Mouse (Mus musculus): ENCODE measurements at regions not wholly inside any gene's neighbourhood (a gene's known extent, or its start where the extent isn't known, plus 50 kb on each side); places are given as distances from the start of the nearest gene placed in this dataset.

DNA sequence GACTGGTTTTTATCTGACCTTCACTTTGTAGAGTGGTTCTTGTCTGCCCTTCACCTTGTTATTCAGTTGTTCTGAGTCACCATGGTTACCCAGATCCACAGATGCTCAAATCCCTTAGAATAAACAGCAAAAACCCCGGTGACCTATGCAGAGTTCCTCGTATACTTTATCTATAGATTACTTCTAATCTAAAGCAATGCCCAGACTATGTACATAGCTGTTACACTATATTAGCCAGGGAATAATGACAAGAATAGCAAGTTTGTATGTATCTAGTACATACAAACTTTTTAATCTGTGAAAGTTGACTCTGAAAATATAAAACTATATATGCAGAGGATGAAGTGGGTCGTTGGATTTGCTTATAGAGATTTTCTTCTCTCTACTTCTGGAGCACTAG lies 117.7 kb downstream of the Klf5 start:
- Histone ChIP-seq H3K9ac (ENCODE audit: low read length) (no peak overlapping the region), H3K27ac (ENCODE audit: low read depth, low read length) (no peak overlapping the region), H3K27me3 (ENCODE audit: control insufficient read depth, insufficient read depth, low read length) (no peaks in the 10 kb centered on the region), H3K4me3 (ENCODE audit: low read depth, low read length) (no peak overlapping the region), H3K4me2 (ENCODE audit: low read depth) (no peak overlapping the region), H3K4me1 (ENCODE audit: control insufficient read depth, insufficient read depth, low read length) (no peaks in the 10 kb centered on the region), H3K36me3 (ENCODE audit: control insufficient read depth, insufficient read depth, low read length) (no peaks in the 10 kb centered on the region), H3K9me3 (ENCODE audit: control insufficient read depth, low read length) (no peaks in the 10 kb centered on the region)
- ATAC-seq (ENCODE audit: insufficient read depth, low FRiP score, low TSS enrichment) (no peak), DNase-seq (ENCODE audit: low spot score) (no peak)
- WGBS, result 89% methylated on average over 3 of the region's 3 CpGs

DNA sequence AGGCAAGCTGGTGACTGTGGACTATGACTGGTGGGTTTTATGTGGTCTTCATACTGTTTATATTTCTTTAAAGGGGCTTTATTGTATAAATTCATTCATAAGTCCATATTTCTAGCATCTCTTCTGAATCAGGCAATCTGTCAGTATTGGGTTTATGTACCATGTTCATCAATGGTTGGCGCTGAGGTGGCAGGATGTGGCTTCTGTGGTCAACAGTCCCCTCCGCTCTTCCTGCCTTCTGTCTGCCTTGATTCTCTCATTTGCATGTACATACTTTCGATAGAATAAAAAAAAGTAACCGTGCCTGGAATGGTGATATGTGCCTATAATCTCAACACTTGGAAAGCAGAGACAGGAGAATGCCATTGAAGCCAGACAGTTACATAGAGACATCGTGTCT lies 120.5 kb downstream of the Klf5 start:
- no peaks in the 10 kb centered on the region for H3K9me3 ChIP-seq (ENCODE audit: control insufficient read depth, low read length)
- H3K36me3 ChIP-seq (ENCODE audit: control insufficient read depth, insufficient read depth, low read length), result no peaks in the 10 kb centered on the region
- H3K9ac ChIP-seq (ENCODE audit: low read length), result no peak overlapping the region
- WGBS, result 93% methylated on average over 5 of the region's 5 CpGs
- no peak overlapping the region for H3K4me2 ChIP-seq (ENCODE audit: low read depth)
- H3K4me3 ChIP-seq (ENCODE audit: low read depth, low read length), result no peak overlapping the region
- ATAC-seq (ENCODE audit: insufficient read depth, low FRiP score, low TSS enrichment) (no peak), DNase-seq (ENCODE audit: low spot score) (no peak)
- no peaks in the 10 kb centered on the region for H3K27me3 ChIP-seq (ENCODE audit: control insufficient read depth, insufficient read depth, low read length)
- H3K4me1 ChIP-seq (ENCODE audit: control insufficient read depth, insufficient read depth, low read length), result no peaks in the 10 kb centered on the region
- no peak overlapping the region for H3K27ac ChIP-seq (ENCODE audit: low read depth, low read length)

DNA sequence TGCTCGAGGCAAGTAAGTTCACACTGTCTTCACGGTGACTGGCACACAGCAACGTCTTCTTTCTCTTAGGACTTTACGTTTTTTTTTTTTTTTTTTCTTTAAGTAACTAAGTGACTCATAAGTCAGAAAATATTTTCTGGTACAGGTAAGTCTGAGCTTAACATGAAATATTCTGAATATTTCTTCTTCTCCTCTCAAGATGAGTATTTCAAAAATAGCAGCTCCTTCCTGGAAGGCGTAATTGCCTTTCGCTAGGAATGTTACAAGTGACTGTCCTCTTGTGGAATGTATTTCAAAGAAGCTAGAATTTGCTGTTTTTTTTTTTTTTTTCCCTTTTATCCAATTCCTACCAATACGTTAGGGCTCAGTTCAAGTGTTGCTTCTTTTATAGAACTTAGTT lies 124.8 kb downstream of the Klf5 start:
- no peaks in the 10 kb centered on the region for H3K4me1 ChIP-seq (ENCODE audit: control insufficient read depth, insufficient read depth, low read length)
- no peak overlapping the region for H3K9ac ChIP-seq (ENCODE audit: low read length)
- no peak overlapping the region for H3K4me2 ChIP-seq (ENCODE audit: low read depth)
- H3K27ac ChIP-seq (ENCODE audit: low read depth, low read length), result no peak overlapping the region
- no peak overlapping the region for H3K4me3 ChIP-seq (ENCODE audit: low read depth, low read length)
- ATAC-seq (ENCODE audit: insufficient read depth, low FRiP score, low TSS enrichment) (no peak), DNase-seq (ENCODE audit: low spot score) (no peak)
- WGBS, result 87% methylated on average over 7 of the region's 7 CpGs
- no peaks in the 10 kb centered on the region for H3K36me3 ChIP-seq (ENCODE audit: control insufficient read depth, insufficient read depth, low read length)
- H3K9me3 ChIP-seq (ENCODE audit: control insufficient read depth, low read length), result no peaks in the 10 kb centered on the region
- no peaks in the 10 kb centered on the region for H3K27me3 ChIP-seq (ENCODE audit: control insufficient read depth, insufficient read depth, low read length)

DNA sequence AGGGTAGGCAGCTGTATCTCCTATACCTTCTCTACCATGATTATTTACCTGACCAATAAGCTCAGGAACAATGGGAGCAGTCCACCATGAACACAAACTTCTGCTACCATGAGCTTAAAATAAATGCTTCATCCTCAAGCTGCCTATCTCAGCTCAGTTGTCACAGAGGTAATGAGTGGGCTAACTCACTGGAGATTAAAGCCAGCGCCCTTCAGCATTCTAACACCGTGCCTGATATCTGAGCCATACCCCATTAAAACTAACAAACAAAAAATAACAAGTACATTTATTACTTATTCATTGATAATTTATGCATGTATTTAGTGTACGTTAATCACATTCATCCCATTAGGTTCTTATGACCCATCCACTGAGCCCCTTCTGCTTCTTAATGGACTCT lies 128.6 kb downstream of the Klf5 start:
- Histone ChIP-seq H3K9ac (ENCODE audit: low read length) (no peak overlapping the region), H3K9me3 (ENCODE audit: control insufficient read depth, low read length) (no peaks in the 10 kb centered on the region), H3K27me3 (ENCODE audit: control insufficient read depth, insufficient read depth, low read length) (no peaks in the 10 kb centered on the region), H3K36me3 (ENCODE audit: control insufficient read depth, insufficient read depth, low read length) (no peaks in the 10 kb centered on the region), H3K27ac (ENCODE audit: low read depth, low read length) (no peak overlapping the region), H3K4me2 (ENCODE audit: low read depth) (no peak overlapping the region), H3K4me3 (ENCODE audit: low read depth, low read length) (no peak overlapping the region), H3K4me1 (ENCODE audit: control insufficient read depth, insufficient read depth, low read length) (no peaks in the 10 kb centered on the region)
- 90% methylated on average over 3 of the region's 3 CpGs for WGBS
- ATAC-seq (ENCODE audit: insufficient read depth, low FRiP score, low TSS enrichment) (no peak), DNase-seq (ENCODE audit: low spot score) (no peak)

DNA sequence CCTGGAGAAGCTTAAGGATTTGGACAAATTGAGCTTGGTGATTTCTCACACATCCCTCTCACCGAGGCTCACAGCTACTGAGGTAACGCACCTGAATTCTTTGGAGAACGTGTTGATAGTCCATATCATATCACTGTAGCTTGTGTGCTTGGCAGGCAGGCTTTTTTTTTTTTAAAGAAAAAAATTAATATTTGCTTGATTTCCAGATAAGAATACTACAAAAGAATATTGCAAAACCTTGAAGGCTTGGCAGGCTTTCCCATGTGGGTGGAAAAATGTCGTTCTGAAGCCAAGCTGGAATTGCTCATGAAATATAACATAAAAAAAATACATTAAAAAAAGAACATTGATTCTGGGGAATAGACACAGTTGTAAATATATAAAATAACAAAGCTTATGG lies 131.8 kb downstream of the Klf5 start:
- H3K4me2 ChIP-seq (ENCODE audit: low read depth), result no peak overlapping the region
- H3K9ac ChIP-seq (ENCODE audit: low read length), result no peak overlapping the region
- no peaks in the 10 kb centered on the region for H3K4me1 ChIP-seq (ENCODE audit: control insufficient read depth, insufficient read depth, low read length)
- H3K4me3 ChIP-seq (ENCODE audit: low read depth, low read length), result no peak overlapping the region
- WGBS, result 92% methylated on average over 4 of the region's 4 CpGs
- DNase-seq (ENCODE audit: low spot score) (no peak), ATAC-seq (ENCODE audit: insufficient read depth, low FRiP score, low TSS enrichment) (no peak)
- H3K27ac ChIP-seq (ENCODE audit: low read depth, low read length), result no peak overlapping the region
- no peaks in the 10 kb centered on the region for H3K36me3 ChIP-seq (ENCODE audit: control insufficient read depth, insufficient read depth, low read length)
- no peaks in the 10 kb centered on the region for H3K9me3 ChIP-seq (ENCODE audit: control insufficient read depth, low read length)
- no peaks in the 10 kb centered on the region for H3K27me3 ChIP-seq (ENCODE audit: control insufficient read depth, insufficient read depth, low read length)

DNA sequence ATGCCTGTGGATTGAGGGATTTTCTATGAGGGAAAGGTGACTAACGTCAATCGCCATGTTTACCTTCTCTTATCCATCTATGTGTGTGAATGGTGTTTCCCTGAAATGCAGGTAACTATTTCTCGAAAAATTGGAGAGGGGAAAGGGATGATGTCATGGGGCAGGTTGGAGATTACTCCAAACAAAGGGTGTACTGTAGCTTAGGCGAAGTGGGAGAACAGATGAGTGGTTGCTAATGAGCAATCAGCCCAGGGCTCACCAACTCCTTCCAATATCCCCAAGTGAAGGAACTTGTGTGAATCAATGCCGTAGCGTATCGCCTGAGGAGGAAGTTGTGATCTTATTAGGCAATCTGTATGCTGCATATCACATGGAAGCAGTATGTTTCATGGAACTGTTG lies 133.2 kb downstream of the Klf5 start:
- no peaks in the 10 kb centered on the region for H3K9me3 ChIP-seq (ENCODE audit: control insufficient read depth, low read length)
- no peak overlapping the region for H3K4me2 ChIP-seq (ENCODE audit: low read depth)
- H3K27me3 ChIP-seq (ENCODE audit: control insufficient read depth, insufficient read depth, low read length), result no peaks in the 10 kb centered on the region
- ATAC-seq (ENCODE audit: insufficient read depth, low FRiP score, low TSS enrichment), result no peak
- 96% methylated on average over 7 of the region's 7 CpGs for WGBS
- H3K27ac ChIP-seq (ENCODE audit: low read depth, low read length), result no peak overlapping the region
- H3K4me1 ChIP-seq (ENCODE audit: control insufficient read depth, insufficient read depth, low read length), result no peaks in the 10 kb centered on the region
- DNase-seq (ENCODE audit: low spot score), result no peak
- no peak overlapping the region for H3K4me3 ChIP-seq (ENCODE audit: low read depth, low read length)
- H3K9ac ChIP-seq (ENCODE audit: low read length), result no peak overlapping the region
- H3K36me3 ChIP-seq (ENCODE audit: control insufficient read depth, insufficient read depth, low read length), result no peaks in the 10 kb centered on the region

GRCm38 (mm10) chr14:99434645-99435044 lies 136.2 kb downstream of the Klf5 start:
- no peak overlapping the region for H3K4me3 ChIP-seq (ENCODE audit: low read depth, low read length)
- no peaks in the 10 kb centered on the region for H3K36me3 ChIP-seq (ENCODE audit: control insufficient read depth, insufficient read depth, low read length)
- no peaks in the 10 kb centered on the region for H3K9me3 ChIP-seq (ENCODE audit: control insufficient read depth, low read length)
- no peak overlapping the region for H3K9ac ChIP-seq (ENCODE audit: low read length)
- H3K27me3 ChIP-seq (ENCODE audit: control insufficient read depth, insufficient read depth, low read length), result no peaks in the 10 kb centered on the region
- no peak overlapping the region for H3K27ac ChIP-seq (ENCODE audit: low read depth, low read length)
- 92% methylated on average over 1 of the region's 1 CpGs for WGBS
- H3K4me1 ChIP-seq (ENCODE audit: control insufficient read depth, insufficient read depth, low read length), result no peaks in the 10 kb centered on the region
- H3K4me2 ChIP-seq (ENCODE audit: low read depth), result no peak overlapping the region
- DNase-seq (ENCODE audit: low spot score) (no peak), ATAC-seq (ENCODE audit: insufficient read depth, low FRiP score, low TSS enrichment) (no peak)

DNA sequence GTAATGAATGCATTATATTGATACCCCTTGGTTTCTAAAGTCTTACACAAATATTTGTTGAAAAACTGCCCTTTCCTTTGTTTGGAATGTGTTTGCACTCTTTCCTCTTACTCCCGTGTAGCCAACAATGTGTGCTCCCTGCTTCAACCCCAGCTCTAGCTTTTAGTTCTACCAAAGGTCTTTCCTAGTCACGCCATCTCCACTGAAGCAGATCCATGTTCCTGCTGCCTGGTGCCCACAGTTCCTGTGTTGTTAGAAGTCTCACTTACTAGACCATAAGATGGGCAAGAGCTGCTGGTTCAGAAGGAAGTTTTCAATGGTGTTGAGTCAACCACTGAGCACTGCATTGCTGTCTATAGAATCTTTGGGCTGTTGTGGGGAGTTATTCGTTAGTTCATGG lies 137.0 kb downstream of the Klf5 start:
- Histone ChIP-seq H3K4me3 (ENCODE audit: low read depth, low read length) (no peak overlapping the region), H3K27me3 (ENCODE audit: control insufficient read depth, insufficient read depth, low read length) (no peaks in the 10 kb centered on the region), H3K4me1 (ENCODE audit: control insufficient read depth, insufficient read depth, low read length) (no peaks in the 10 kb centered on the region), H3K4me2 (ENCODE audit: low read depth) (no peak overlapping the region), H3K9ac (ENCODE audit: low read length) (no peak overlapping the region), H3K36me3 (ENCODE audit: control insufficient read depth, insufficient read depth, low read length) (no peaks in the 10 kb centered on the region), H3K27ac (ENCODE audit: low read depth, low read length) (no peak overlapping the region), H3K9me3 (ENCODE audit: control insufficient read depth, low read length) (no peaks in the 10 kb centered on the region)
- DNase-seq (ENCODE audit: low spot score), result no peak
- no peak for ATAC-seq (ENCODE audit: insufficient read depth, low FRiP score, low TSS enrichment)
- WGBS, result 86% methylated on average over 3 of the region's 3 CpGs

DNA sequence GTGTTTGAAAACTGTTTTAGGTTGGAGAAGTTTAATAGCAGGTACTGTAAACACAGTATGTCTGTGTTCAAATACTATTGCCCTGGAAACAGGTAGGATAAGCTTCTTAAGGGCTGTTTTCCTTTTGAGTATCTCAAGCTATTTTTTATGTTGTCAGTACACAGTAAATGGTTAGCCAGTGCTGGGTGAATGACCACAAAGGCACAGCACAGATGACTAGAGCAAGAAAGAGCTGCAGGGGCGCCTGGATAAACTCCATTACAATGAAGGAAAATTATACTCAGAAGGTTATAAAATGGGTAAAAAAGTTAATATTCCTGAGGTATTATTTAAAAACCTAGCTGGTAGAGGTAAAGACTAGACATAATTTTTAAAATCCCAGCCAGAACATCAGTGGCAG lies 137.6 kb downstream of the Klf5 start:
- H3K36me3 ChIP-seq (ENCODE audit: control insufficient read depth, insufficient read depth, low read length), result no peaks in the 10 kb centered on the region
- H3K4me3 ChIP-seq (ENCODE audit: low read depth, low read length), result no peak overlapping the region
- no peak for DNase-seq (ENCODE audit: low spot score)
- no peak overlapping the region for H3K4me2 ChIP-seq (ENCODE audit: low read depth)
- WGBS, result 73% methylated on average over 1 of the region's 1 CpGs
- H3K4me1 ChIP-seq (ENCODE audit: control insufficient read depth, insufficient read depth, low read length), result no peaks in the 10 kb centered on the region
- no peaks in the 10 kb centered on the region for H3K27me3 ChIP-seq (ENCODE audit: control insufficient read depth, insufficient read depth, low read length)
- ATAC-seq (ENCODE audit: insufficient read depth, low FRiP score, low TSS enrichment), result no peak
- H3K9me3 ChIP-seq (ENCODE audit: control insufficient read depth, low read length), result no peaks in the 10 kb centered on the region
- H3K27ac ChIP-seq (ENCODE audit: low read depth, low read length), result no peak overlapping the region
- H3K9ac ChIP-seq (ENCODE audit: low read length), result no peak overlapping the region

All from neural tube, embryonic 11.5 days (tissue).